Mouse (Mus musculus): Measurements from ENCODE around the gene Cdc20b. TPM values are rescaled to one million over a fixed set of nuclear protein-coding genes. Genes with fewer than 3 reads are reported as not detected.

Gene Cdc20b
- polyA plus RNA-seq, 1 experiment from 2014 or later = 0.14 TPM

DNA sequence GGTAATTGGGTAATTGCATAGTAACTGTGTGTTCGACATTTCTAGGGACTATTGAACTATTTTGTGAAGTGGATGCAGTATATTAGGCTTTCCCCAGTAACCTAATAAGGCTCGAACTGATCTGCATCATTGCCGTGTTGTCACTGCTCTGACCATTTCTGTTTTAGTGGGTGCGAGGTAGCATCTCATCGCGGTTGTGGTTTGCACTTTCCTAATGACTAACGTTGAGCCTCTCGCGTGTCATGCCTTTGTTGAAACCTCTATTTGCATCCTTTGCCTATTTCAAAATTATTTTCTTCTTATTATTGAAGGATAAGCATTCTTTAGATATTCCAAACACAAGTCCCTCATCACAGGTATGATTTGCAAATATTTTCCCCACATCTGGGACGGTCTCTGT lies 69.8 kb downstream of the Cdc20b start:
- Histone ChIP-seq H3K27ac (no peak overlapping the region), H3K4me2 (no peak overlapping the region), H3K9ac (no peak overlapping the region), H3K9me3 (replicated peaks) (no peaks in the 10 kb centered on the region), H3K4me1 (replicated peaks) (no peaks in the 10 kb centered on the region), H3K36me3 (no peaks in the 10 kb centered on the region), H3K27me3 (no peaks in the 10 kb centered on the region), H3K4me3 (no peak overlapping the region)
- WGBS = 83% methylated on average over 10 of the region's 10 CpGs
- ATAC-seq (replicated peaks; ENCODE audit: insufficient number of reproducible peaks, insufficient read depth, low FRiP score, low read depth) = no peak

DNA sequence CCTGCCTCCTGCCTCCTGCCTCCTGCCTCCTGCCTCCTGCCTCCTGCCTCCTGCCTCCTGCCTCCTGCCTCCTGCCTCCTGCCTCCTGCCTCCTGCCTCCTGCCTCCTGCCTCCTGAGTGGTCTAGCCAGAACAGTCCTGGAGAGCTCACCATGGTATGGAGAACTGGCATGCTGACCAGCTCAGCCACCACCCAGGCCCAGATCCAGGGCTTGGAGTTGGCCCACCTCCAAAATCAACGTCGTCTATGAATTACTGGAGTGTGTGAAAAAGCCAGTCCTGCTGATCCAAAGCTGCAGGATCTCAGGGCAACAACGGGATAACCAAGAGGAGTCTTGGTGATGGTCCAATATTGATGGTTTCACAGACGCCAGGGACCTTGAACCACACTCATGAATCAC lies 84.1 kb downstream of the Cdc20b start:
- Histone ChIP-seq H3K9ac (no peak overlapping the region), H3K4me2 (no peak overlapping the region), H3K27ac (no peak overlapping the region), H3K27me3 (no peaks in the 10 kb centered on the region), H3K36me3 (no peaks in the 10 kb centered on the region), H3K4me1 (replicated peaks) (no peaks in the 10 kb centered on the region), H3K4me3 (no peak overlapping the region), H3K9me3 (replicated peaks) (no peaks in the 10 kb centered on the region)
- no peak for ATAC-seq (replicated peaks; ENCODE audit: insufficient number of reproducible peaks, insufficient read depth, low FRiP score, low read depth)
- 43% methylated on average over 4 of the region's 4 CpGs for WGBS

DNA sequence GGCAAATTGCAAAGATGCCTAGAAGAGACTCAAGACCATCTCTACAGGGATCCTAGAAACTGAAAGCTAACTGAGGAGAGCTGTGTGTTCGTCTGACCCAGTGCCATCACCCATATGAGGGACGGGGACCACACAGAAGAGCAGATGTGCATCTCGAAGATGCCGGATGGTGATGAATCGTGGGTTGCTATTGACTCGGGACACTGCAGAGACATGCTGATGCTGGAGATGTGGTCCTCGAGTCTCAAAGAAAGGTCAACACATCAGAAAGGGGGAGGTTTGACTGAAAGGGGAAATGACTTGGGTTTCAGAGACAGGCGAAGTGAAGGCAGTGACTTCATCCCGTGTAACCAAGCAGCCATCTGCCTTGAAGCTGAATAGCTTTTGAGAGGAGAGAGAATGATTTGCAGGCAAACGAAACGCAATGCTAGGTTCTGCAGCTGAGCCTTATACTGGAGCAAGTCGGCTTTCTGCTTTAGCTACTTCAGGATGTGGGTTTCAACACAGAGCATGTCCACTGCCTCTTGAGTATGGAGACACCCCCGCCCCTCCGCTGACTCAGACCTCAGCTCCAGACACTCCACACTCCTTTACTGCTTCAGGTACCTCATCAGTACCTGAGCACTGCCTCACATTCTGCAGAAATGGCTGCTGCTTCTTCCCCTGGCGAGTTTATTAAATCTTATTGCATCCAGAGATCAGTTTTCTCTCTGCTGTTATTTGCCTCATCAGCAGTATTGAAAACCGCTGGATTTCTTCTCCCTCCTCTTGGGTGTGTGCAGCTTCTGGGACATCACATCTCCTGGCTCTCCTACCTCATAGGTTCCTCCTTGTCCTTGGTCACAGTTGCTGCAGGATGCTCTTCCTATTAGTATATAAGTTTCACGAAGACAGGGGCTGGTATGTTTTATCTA lies 85.7 kb downstream of the Cdc20b start:
- Histone ChIP-seq H3K4me1 (replicated peaks) (no peaks in the 10 kb centered on the region), H3K9ac (no peak overlapping the region), H3K9me3 (replicated peaks) (no peaks in the 10 kb centered on the region), H3K27me3 (no peaks in the 10 kb centered on the region), H3K27ac (no peak overlapping the region), H3K36me3 (no peaks in the 10 kb centered on the region), H3K4me3 (no peak overlapping the region), H3K4me2 (no peak overlapping the region)
- no peak for ATAC-seq (replicated peaks; ENCODE audit: insufficient number of reproducible peaks, insufficient read depth, low FRiP score, low read depth)
- 82% methylated on average over 17 of the region's 17 CpGs for WGBS

DNA sequence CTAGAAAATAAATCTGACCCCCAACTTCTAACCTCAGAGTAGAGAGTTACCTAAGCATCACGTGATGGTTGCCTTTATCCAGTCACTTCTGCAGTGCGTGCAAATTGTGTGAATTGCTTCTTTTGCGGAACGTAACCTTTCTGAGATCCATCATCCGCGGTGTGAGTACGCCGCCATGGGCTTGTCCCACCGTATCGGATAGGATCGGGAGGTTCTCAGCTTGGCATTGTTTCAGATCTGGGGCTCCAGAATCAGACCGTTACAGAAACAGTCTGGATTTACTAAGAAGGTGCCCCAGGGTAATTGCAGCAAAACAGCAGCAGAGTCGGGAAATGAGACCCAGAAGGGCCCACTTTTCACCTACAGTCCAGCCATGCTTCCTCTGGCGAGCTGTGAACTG lies 86.4 kb downstream of the Cdc20b start:
- Histone ChIP-seq H3K4me2 (no peak overlapping the region), H3K36me3 (no peaks in the 10 kb centered on the region), H3K4me3 (no peak overlapping the region), H3K9ac (no peak overlapping the region), H3K27ac (no peak overlapping the region), H3K4me1 (replicated peaks) (no peaks in the 10 kb centered on the region), H3K27me3 (no peaks in the 10 kb centered on the region), H3K9me3 (replicated peaks) (no peaks in the 10 kb centered on the region)
- no peak for ATAC-seq (replicated peaks; ENCODE audit: insufficient number of reproducible peaks, insufficient read depth, low FRiP score, low read depth)
- 85% methylated on average over 14 of the region's 14 CpGs for WGBS

- Histone ChIP-seq H3K4me3 (no peak overlapping the region), H3K9me3 (replicated peaks) (no peaks in the 10 kb centered on the region), H3K4me1 (replicated peaks) (no peaks in the 10 kb centered on the region), H3K4me2 (no peak overlapping the region), H3K9ac (no peak overlapping the region), H3K27me3 (no peaks in the 10 kb centered on the region), H3K36me3 (no peaks in the 10 kb centered on the region), H3K27ac (no peak overlapping the region)
- WGBS = 78% methylated on average over 1 of the region's 1 CpGs
- ATAC-seq (replicated peaks; ENCODE audit: insufficient number of reproducible peaks, insufficient read depth, low FRiP score, low read depth) = no peak
These were observed 95.1 kb downstream of the Cdc20b start for GRCm38 (mm10) chr13:113129974-113130373.

GRCm38 (mm10) chr13:113139597-113139996 lies 104.7 kb downstream of the Cdc20b start:
- H3K4me1 ChIP-seq (replicated peaks) = no peaks in the 10 kb centered on the region
- ATAC-seq (replicated peaks; ENCODE audit: insufficient number of reproducible peaks, insufficient read depth, low FRiP score, low read depth) = no peak
- no peak overlapping the region for H3K4me3 ChIP-seq
- no peaks in the 10 kb centered on the region for H3K36me3 ChIP-seq
- WGBS = 96% methylated on average over 1 of the region's 1 CpGs
- H3K27me3 ChIP-seq = no peaks in the 10 kb centered on the region
- no peak overlapping the region for H3K27ac ChIP-seq
- H3K9ac ChIP-seq = no peak overlapping the region
- H3K9me3 ChIP-seq (replicated peaks) = no peaks in the 10 kb centered on the region
- H3K4me2 ChIP-seq = no peak overlapping the region

MicroRNA genes within 50 kb of the gene (microRNA counts, 519-probe panel; counts per million panel counts)
- microRNA mmu-miR-449a = 2,582 counts per million, percentile 56 among the panel's probes with 10 or more counts
- microRNA mmu-miR-449b = not detected
- microRNA mmu-miR-449c = not detected

Small RNA genes lying within 50 kb of the gene (microRNA-seq; reads per million reads assigned to microRNA genes)
- gene Mir449a (914 reads per million, percentile 77 among the genes with 10 or more reads in this experiment), gene Mir449b (1.1 reads per million), gene Mir449c (0.63 reads per million)

Other genes starting within 250 kb of the Cdc20b start
- 54.1 and 61.2 TPM in 2 replicates for gene Plpp1, start 234.3 kb upstream of the Cdc20b start, polyA plus RNA-seq (2015; fragmentation: Nextera tagmentation; extraction: Ambion mirVana)
- 38.1 and 44.9 TPM in 2 replicates for gene Mtrex, start 107.7 kb upstream of the Cdc20b start, polyA plus RNA-seq (2015; fragmentation: Nextera tagmentation; extraction: Ambion mirVana)
- 15.0 and 15.1 TPM in 2 replicates for gene Dhx29, start 107.7 kb upstream of the Cdc20b start, polyA plus RNA-seq (2015; fragmentation: Nextera tagmentation; extraction: Ambion mirVana)
- gene Ccno, start 47.3 kb upstream of the Cdc20b start, polyA plus RNA-seq (2015; fragmentation: Nextera tagmentation; extraction: Ambion mirVana) = 0.78 and 1.4 TPM in 2 replicates
- gene Mcidas, start 41.3 kb upstream of the Cdc20b start, polyA plus RNA-seq (2015; fragmentation: Nextera tagmentation; extraction: Ambion mirVana) = 0.21 and 0.77 TPM in 2 replicates
- 115 and 118 TPM in 2 replicates for gene Gpx8, start 11.3 kb downstream of the Cdc20b start, polyA plus RNA-seq (2015; fragmentation: Nextera tagmentation; extraction: Ambion mirVana)
- 5.6 and 45.0 TPM in 2 replicates for gene Gzma, start 65.9 kb downstream of the Cdc20b start, polyA plus RNA-seq (2015; fragmentation: Nextera tagmentation; extraction: Ambion mirVana)
- gene Esm1, start 174.5 kb downstream of the Cdc20b start, polyA plus RNA-seq (2015; fragmentation: Nextera tagmentation; extraction: Ambion mirVana) = 1.4 and 1.8 TPM in 2 replicates
- gene Gzmk, start 190.8 kb downstream of the Cdc20b start, polyA plus RNA-seq (2015; fragmentation: Nextera tagmentation; extraction: Ambion mirVana) = not detected in 2 replicates

All from heart, embryonic 15.5 days (tissue).